Mouse (Mus musculus): ENCODE data around the gene Fam129a.

GRCm38 (mm10) chr1:151563401-151563800 lies 7.6 kb upstream of the Fam129a start:
- TF ChIP-seq CTCF (IDR thresholded peaks at IDR 0.05; ENCODE audit: insufficient read depth, low read depth, low read length) (no peak), POLR2A (IDR thresholded peaks at IDR 0.05; ENCODE audit: insufficient read depth, low read depth, low read length) (no peak)

Measured in olfactory bulb, adult 2 months (tissue).